Mouse (Mus musculus): ENCODE data around the gene Aox2. TPM values are rescaled to one million over a fixed set of nuclear protein-coding genes. Genes with fewer than 3 reads are reported as not detected.

Gene Aox2
- total RNA-seq (2022): under 1 TPM in 3 of 4 experiments, not detected in 1; 0.06 to 0.15 (median 0.07) TPM

DNA sequence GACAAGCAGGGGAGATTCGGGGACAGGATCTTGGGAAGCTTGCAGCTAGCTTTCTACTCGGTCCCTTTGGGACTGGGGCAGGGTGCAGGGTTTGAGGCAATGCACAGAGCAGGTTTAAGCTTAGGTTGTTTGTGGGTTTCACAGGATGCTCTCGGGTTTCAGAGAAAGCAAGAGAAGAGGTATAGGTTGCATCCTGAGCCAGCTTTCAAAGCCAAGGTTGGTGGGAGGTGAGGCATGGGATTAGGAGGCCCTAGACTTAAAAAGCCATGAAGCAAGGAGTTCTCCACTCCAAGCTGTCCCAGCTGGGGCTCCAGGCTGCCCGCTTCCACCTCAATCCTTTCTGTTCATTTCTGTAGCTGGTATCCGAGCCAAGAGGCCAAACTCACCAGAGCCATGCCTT lies at the start of gene Aox2:
Aox2 (plus strand) TSS at position 301 of the 400 bp plus-strand sequence.
- DNase-seq: no peak

DNA sequence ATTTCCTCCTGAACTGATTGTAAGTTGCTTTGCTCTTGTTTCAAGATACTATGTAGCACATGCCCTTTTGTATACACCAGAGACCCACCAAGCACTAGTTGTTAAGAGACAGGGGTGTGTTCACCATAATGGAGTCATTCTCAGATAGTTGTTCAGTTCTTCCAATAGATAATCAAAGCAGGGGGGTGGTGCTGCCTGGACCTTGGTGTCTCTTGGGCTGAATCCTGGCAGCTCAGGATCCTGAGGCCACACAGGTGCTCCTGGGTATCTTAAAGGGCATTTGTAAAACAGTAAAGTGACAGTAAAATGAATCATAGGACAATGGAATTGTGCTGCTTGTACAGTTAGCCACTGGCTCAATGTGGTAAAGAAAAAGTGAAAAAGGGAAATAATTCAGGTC lies 49.2 kb upstream of the Aox2 start:
- DNase-seq: no peak

DNA sequence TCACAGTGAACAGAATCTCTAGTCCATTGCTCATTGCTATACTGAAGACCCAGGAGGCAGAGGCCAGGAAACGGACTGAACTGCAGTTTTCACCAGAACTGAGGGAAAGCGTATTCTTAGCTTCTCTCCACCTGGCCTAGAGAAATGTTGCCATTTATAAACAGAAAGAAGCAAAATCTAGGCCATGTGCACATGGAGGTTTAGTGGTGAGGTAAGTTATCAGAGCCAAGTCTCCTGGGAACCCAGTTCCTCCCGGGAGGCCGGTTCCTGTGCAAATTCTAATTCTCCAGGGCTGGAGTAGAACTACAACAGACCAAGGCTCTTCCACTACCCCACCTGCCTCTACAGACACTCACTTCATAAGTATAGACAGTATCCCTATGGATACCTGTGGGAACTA lies 48.4 kb upstream of the Aox2 start:
- DNase-seq: no peak

DNA sequence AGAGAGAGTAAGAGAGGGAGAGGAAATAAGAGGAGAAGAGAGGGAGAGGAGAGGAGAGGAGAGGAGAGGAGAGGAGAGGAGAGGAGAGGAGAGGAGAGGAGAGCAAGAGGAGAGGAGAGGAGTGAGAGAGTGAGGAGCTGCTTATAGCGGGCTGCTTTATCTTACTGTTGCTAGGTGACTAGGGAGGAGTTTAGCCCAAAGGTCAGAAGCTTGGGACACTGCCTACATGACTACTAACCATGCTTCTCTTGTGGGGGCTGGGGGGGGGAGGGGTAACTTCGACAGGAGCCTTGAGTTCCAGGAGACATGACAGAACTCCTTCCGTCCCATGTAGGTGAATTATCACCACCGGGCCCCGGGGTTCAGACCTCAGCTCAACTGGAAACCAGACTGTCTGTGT lies 47.6 kb upstream of the Aox2 start:
- DNase-seq: no peak

DNA sequence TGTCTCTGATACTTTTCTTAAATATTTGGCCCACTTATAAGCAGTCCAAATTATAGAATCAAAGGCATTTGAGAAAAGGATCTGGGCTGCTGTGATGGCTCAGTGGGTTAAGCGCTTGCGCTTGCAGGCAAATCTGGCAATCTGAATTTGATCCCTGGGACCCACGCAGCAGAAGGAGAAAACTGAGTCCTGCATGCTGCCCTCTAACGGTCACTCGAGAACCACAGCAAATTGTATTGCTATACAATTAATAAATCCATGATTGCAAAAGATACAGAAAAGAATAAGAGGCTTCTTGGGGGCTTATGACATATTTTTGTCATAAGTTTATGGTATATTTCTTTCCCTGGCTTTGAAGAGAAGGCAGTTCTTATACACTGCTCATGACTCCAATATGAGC lies 42.7 kb upstream of the Aox2 start:
- DNase-seq: no peak

DNA sequence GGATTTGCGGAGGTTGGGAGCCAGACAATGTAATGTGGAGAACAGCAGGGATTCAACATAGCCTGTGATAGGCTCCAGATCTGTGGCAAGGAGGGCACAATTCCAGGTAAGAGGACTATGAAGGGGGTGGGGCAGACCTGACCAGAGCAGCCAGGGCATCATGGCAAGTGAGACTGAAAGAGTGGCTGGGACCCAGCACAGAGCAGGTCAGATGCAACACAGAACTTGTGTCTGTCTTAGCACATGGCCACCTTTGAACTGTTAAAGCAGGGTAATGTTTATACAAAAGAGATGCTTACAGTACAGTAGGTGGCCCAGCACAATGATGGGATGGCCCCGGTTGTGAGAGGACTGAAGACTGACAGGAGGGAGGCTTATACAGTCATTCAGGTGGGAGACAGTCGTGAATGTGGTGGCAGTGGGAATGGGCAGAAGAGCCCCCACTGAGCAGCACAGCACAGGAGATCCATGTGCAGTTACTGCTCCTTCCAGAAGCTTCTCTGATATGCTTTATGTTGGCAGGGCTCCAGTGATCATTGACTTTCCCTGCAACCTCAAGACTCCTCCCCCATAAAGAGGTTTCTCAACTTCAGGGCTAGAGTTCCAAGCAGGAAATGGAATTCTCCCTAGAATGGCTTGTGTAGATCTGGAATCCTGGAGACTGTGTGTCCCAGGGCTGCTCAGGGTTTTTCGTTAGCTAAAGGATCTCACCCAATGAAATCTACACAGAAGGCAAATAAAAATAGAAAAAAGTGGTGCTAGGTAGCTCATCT lies 40.4 kb upstream of the Aox2 start:
- no peak for DNase-seq

DNA sequence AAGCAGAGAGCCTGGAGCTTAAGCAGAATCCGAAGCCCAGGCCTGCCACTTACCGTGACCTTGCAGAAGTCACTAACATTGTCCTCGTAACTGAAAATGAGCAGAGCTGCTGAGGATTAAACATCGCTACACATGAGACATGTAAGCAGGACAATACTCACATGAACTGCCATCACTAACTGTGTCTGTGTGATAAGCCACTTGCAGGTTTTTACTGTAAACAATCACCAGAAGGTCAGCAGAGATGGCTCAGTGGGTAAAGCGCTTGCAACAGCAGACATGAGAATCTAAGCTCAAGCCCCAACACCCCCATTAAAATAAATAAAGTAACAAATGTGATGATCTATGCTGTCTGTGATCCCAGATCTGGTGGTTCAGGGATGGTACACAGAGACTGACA lies 39.7 kb upstream of the Aox2 start:
- DNase-seq: no peak

DNA sequence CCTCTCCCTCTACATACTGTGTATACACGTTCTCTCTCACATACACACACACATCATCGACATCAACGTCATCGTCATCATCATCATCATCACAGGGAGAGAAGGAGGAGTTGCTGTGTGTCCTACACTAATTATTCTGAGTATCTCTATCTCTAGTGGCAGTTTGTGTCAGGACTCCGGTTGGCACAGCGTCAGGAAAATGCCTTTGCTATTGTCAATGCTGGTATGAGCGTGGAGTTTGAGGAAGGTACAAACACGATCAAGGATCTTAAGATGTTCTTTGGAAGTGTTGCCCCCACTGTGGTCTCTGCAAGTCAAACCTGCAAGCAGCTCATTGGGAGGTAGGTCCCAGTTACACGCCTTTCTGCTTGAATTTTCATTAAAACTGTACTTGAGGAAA lies 39.2 kb upstream of the Aox2 start:
- DNase-seq: no peak

DNA sequence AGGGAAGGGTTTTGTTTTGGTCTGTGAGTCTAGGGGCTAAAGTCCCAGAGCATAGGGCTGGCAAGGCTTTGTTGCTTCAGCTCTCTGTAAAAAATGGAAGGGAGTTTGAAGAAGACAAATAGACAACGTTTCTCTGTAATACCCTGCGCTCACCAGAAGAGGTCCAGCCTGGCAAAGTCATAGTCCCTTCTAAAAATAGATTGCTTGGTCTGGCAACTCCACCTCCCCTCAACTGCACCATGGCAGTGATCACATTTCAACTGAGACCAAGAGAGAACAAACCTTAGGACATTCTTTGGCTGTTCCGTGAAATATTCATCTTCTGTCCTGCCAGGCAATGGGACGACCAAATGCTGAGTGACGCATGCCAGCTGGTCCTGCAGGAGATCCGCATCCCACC lies 37.8 kb upstream of the Aox2 start:
- DNase-seq: no peak

DNA sequence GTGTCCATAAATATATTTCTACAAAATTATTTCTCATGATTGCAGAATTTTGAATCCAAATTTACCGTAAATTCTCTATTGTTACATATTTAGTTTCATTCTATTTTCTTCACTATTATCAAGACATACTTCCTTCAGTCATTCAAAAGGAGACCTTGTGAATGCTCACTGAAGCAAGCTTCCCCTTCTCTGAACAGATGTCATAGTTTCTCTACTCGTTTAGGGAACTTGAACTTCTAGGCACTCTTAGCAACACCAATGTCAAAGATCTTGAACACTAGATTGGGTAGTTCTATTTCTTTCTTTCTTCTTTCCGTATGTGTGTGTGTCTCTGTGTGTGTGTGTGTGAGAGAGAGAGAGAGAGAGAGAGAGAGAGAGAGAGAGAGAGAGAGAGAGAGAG lies 33.6 kb upstream of the Aox2 start:
- no peak for DNase-seq

DNA sequence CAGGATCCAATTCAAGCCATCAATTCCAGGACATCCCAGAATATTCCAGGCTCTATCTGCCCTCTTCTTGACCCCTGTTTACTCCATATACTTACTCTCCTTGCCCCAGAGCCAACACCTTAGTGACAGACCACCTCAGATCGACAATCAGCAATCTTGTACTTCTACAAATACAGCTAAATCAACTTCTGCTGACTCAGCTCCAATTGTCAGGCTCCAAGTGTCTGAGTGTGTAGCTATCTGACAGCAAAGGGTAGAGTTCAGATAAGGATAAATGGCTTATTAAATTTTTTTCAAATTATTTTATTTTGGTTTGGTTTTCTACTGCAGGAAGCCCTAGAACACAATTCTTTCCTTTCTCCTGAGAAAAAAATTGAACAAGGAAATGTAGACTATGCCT lies 29.6 kb upstream of the Aox2 start:
- no peak for DNase-seq

DNA sequence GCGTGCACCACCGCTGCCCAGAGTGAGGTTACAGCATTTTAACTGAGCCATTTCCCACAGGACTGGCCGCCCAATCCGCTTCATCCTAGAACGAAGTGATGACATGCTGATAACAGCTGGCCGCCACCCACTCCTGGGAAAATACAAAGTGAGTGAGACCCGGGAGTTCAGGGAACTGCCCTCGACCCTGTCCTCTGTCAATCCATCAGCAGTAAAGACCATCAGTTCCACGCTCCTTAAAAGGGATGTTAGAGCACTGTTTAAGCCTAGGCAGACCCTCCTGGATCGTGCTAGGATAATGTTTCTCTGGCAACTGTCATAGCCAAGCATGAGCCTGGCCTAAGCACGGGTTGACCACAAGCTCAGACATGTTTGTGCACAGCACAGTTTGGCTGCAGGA lies 24.7 kb upstream of the Aox2 start:
- DNase-seq: no peak

DNA sequence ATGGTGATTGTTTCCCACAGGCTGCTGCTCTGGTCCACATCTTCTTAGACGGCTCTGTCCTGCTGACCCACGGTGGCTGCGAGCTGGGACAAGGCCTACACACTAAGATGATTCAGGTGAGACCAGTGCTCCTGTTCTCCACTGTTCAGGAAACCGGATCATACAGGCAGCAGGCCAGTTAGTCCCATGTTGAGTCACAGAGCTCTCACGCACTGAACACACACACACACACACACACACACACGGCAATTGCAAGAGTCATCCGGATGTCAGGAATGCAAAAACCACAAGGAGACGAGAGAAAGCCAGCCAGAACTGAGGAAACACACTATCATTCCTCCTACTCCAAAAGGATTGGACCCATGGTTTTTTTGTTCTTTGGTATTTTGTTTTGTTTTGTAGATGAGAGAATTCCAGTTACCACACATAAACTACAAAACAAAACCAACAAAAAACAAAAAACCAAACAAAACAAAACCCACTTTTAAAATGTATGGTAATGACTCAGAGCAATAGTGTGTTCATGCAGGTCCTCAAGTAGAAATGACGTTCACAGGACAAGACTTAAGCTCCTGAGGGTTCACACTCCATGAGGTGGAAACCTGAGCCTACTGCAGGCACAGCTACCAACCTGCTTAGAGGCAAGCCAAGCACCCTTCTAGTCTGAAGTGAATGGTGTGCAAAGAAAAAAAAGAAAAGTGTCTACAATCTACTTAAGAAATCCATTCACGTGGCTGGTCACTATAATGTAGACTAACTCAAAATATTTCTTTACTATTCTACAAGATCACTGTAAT lies 20.7 kb upstream of the Aox2 start:
- no peak for DNase-seq

DNA sequence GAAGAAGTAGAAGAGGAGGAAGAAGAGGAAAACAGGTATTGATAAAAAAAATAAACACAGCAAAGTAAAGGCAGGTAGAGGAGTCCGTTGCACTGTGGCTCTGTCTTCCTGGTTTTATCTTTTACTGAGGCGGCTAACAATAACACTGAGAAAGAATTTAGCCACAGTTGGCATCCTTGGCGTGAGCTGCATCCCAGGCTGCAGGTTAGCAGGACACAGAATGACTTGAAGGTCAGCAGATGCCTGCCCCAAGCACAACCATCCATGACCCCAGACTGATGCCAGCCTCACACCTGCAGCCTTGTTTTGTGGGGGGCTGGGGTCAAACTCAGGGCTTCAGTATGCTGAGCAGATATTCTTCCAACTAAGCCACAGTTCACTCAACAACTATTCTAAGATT lies 17.8 kb upstream of the Aox2 start:
- no peak for DNase-seq

DNA sequence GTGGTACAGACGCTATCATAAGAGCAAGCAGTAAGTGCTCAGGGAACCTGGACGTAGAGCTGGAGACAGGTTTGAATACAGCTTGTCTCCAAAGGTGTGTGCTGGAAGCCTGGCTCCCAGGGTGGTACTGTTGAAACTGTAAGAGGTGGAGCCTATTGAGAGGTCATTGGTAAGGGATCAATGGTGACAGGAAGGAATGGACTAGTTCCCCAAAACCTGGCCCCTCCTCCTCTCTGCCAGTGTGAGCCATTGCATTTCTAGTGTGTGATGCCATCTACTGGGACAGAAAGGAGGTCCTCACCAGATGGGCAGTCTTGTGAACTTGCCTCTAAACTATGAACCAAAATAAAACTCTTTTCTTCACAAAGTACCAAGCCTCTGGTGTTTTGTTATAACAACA lies 9.9 kb upstream of the Aox2 start:
- no peak for DNase-seq

DNA sequence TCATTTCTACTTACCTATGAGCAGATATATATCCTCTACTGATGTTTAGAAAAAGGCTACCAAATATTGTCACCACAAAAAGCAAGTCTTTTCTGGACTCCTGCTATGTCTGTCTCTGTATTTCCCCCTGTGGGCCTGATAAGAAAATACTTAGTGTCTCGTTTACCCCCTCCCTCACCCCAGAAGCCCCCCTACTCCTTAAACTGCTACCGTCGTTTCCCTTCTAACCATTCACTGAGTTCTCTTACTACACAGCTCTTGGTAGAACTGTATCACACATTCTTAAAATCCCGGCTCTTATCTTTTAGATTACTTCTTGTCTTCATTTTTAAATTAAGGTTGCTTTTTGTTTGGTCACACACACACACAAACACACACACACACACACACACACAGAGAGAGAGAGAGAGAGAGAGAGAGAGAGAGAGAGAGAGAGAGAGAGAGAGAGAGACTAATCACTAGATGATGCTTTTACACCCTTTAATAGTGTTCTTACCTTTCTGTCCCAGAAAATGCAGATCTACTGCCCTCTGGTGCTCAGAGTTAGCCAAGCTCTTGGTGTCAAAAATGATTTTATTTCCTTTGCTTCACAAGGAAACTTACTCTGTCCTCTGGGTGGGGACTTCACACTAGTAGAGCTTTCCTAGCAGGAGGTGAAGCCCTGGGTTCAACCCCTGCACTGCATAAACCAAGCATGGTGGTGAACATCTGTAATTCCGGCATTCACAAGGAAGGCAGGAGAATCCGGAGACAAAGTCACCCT lies 7.1 kb upstream of the Aox2 start:
- DNase-seq: no peak

DNA sequence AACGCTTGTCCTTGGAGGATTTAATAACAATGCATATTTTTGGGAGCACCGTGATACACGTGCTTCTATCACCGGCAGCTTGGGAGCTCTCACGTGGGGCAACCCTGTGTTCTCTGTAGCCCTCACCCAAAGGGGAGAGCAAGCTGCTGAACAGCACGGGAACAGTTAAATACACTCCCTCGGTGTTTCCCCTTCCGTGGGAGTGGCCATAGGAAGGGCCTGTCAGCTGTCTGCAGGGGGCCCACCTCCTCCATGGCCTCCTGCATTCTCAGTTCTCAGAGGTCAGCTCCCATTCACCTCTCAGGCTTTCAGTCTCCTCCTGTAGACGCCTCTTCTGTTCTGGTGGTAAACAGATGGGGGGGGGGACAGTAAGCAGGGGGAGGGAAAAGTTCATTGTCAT lies 2.2 kb upstream of the Aox2 start:
- no peak for DNase-seq

DNA sequence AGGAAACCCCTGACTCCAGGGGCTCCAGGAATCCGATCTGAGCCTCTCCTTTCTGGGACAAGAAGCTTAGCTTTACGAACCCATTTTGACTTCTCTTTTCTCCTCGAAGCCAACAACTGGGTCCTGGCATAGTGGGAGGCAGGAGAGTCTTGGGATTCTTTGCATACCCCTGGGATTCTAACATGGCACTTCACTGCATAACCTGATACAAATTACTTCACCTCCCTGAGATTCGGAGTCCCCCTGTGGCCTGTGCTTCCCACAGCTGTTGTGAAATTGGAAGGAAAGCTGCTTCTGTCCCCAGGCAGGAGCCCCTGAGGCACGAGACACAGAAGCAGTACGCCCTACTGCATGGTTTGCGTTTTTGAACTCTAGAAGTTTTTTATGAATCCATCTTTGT lies 387 bp downstream of the Aox2 start:
- DNase-seq: no peak

DNA sequence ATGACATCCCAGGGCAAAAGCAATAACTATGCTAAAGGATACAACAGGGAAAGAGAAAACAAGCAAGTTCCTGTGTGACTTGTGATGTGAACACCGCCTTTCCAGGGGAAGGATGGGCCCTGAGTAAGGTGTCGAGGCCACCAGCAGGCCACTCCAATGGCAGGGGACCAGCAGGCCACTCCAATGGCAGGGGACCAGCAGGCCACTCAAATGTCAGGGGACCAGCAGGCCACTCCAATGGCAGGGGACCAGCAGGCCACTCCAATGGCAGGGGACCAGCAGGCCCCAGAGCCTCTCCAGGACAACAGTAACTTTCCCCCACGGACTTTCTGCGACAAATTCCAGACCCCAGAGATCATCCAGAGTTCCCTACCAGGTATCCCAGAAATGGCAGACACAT lies 2.3 kb downstream of the Aox2 start:
- DNase-seq: no peak

DNA sequence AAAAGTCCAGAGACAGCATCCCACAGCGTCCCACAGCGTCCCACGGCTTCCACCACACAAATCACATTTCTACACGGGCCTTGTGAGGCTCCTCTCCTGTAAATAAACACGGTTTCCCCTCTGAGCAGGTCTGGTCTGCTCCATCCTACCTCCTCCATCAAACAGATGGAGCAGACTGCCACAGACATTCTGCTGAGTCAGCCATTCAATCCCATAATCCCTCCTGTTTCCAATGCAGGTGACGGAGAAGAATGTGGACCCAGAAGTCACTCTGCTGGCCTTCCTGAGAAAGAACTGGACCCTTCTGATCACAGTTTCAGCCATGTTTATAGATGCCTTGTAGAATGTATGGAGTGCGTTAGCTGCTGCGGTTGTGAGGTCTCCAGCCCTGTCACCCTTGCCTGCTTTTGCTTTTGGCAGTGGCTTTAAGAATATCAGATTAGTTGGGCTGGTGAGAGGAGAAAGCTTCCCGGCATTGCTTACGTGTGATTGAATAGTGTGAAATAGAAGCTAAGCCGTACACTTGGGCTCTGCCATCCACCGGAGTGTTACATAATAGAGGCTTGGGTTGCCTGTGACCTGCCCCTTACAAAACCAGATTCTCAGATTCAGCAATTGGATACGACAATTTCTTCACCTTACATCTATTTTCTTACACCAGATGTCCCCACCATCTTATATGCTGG lies 3.0 kb downstream of the Aox2 start:
- no peak for DNase-seq

DNA sequence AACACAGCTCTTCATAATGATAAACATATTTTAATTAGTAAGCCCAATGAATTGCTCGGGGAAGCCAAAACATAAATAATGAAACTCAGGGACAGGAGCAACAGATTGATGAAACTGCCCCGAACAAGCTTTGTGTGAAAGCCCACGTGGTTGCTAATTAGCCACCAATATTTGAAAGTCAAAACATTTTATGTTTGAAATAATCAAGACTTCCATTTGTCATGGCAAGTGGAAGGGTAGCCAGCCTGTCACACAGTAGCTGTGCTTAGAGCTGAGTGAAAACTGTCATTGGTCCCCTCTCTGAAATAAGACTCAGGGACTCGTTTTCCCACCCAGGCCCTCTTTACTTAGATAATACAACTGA lies 3.5 kb downstream of the Aox2 start:
- no peak for DNase-seq

DNA sequence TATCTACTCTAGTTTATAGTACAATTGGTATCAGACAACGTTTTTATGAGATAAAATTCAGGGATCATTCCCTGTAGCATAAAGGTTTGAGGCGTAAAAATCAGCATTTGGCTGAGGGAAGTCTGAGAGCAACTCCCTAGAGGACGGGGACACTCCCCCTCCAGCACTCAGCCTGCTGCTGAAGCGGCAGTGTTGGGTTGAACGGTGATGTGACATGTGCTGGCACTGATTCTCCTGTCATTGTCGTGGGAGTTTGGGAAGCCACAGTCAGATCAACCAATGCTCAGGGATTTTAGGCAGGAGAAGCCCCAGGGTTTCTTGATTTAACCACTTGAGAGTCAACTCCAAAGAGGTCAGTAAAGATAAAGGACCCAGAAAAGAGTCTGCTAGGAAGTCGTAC lies 6.4 kb downstream of the Aox2 start:
- DNase-seq: no peak

DNA sequence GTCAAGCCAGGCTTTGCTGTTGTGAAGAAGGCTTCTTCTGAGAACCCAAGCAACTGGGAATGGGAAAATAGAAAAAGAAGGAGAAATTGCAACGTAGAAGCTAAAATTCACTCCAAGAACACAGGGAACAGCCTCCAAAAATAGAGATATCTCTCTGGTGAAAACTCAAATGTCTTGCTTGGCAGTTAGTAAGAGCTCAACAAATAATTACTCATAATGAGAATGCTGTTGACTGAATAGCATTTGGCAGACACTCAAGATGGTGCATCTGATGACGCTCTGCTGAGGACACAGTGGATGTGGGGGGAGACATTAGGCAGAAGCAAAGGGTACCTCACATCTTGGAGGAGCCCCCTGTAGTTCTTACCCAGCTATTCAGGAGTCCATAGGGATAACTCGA lies 10.0 kb downstream of the Aox2 start:
- DNase-seq: no peak
